Mouse (Mus musculus) CH12.LX (cell line): Measurements from ENCODE around the gene Tmem132c. TPM values are rescaled to one million over a fixed set of nuclear protein-coding genes. Genes with fewer than 3 reads are reported as not detected.

Source experiments
- DNase-seq: peaks from one replicate; pipeline ENCODE4 v3.0.0-alpha.2; 2013; ENCODE audit errors: extremely low read depth
- H3K27ac ChIP-seq: 2 replicates; pipeline ENCODE4 v1.5.1; 2012; ENCODE audit warnings: low read depth, mild to moderate bottlenecking, control low read depth, moderate library complexity; ENCODE audit not compliant: insufficient read depth
- H3K27me3 ChIP-seq: replicated peaks from 2 replicates; pipeline ENCODE3; 2012; ENCODE audit warnings: inconsistent platforms
- H3K36me3 ChIP-seq, 2 experiments: replicated peaks in 1 of 2; 2 replicates each; pipeline versions ENCODE3 to v1.6.1; 2012; ENCODE audit warnings: inconsistent platforms in 1 of 2, low read length in 1 of 2, mild to moderate bottlenecking in 1 of 2, mixed read lengths in 1 of 2, moderate library complexity in 1 of 2; ENCODE audit not compliant: control insufficient read depth in 1 of 2, insufficient read depth in 1 of 2
- H3K4me1 ChIP-seq, 2 experiments: 2 replicates each; pipeline ENCODE4 v1.6.1; 2012; ENCODE audit warnings: inconsistent platforms in 1 of 2, moderate library complexity in 1 of 2; ENCODE audit not compliant: insufficient read depth in 2 of 2, control insufficient read depth in 1 of 2
- H3K4me2 ChIP-seq: 2 replicates; pipeline ENCODE4 v1.6.1; 2012; ENCODE audit warnings: low read depth, mild to moderate bottlenecking, control low read depth; ENCODE audit not compliant: poor library complexity, insufficient read depth, severe bottlenecking
- H3K4me3 ChIP-seq, 3 experiments: fragments of 150-350 bp in 1 of 3; sonication (generic) in 1 of 3; replicated peaks in 1 of 3; 2 replicates each; pipeline versions ENCODE3 to v1.5.1; 2011 to 2012; ENCODE audit warnings: low read depth in 2 of 3, low read length in 2 of 3, mild to moderate bottlenecking in 2 of 3, moderate library complexity in 2 of 3, control low read depth in 1 of 3, improper control_type of control experiment in 1 of 3, inconsistent platforms in 1 of 3, mixed read lengths in 1 of 3; ENCODE audit not compliant: poor library complexity in 1 of 3
- H3K79me2 ChIP-seq: replicated peaks from 2 replicates; pipeline ENCODE4 v1.6.1; 2012; ENCODE audit warnings: mild to moderate bottlenecking, moderate library complexity; ENCODE audit not compliant: control insufficient read depth, poor library complexity, insufficient read depth, severe bottlenecking; ENCODE audit errors: extremely low read depth
- H3K9ac ChIP-seq: 2 replicates; pipeline ENCODE4 v1.6.1; 2012; ENCODE audit warnings: low read depth, mild to moderate bottlenecking, control low read depth, moderate library complexity; ENCODE audit not compliant: insufficient read depth
- H3K9me3 ChIP-seq: replicated peaks from 2 replicates; pipeline ENCODE3; 2012; ENCODE audit warnings: low read length, inconsistent platforms, mixed read lengths
- BHLHE40 ChIP-seq: IDR thresholded peaks from 2 replicates; pipeline ENCODE4 v1.6.1; 2011; ENCODE audit warnings: mild to moderate bottlenecking, low read depth, low read length, improper control_type of control experiment
- CHD2 ChIP-seq: IDR thresholded peaks from 2 replicates; pipeline ENCODE4 v1.6.1; 2011; ENCODE audit warnings: low read length, improper control_type of control experiment
- CTCF ChIP-seq, 2 experiments: IDR thresholded peaks in 1 of 2; conservative IDR thresholded peaks in 1 of 2; 2 replicates each; pipeline ENCODE4 v1.5.1; 2011 to 2012; ENCODE audit warnings: low read depth in 2 of 2, low read length in 2 of 2, improper control_type of control experiment in 1 of 2, inconsistent platforms in 1 of 2, mild to moderate bottlenecking in 1 of 2, moderate library complexity in 1 of 2
- ETS1 ChIP-seq: conservative IDR thresholded peaks from 2 replicates; pipeline ENCODE4 v1.6.1; 2012; ENCODE audit warnings: low read depth, mild to moderate bottlenecking, inconsistent platforms, low read length, improper control_type of control experiment, moderate library complexity
- HCFC1 ChIP-seq: IDR thresholded peaks from 2 replicates; pipeline ENCODE4 v1.6.1; 2012; ENCODE audit warnings: low read depth, mild to moderate bottlenecking, inconsistent platforms, low read length, improper control_type of control experiment
- IRF4 ChIP-seq: IDR thresholded peaks from 2 replicates; pipeline ENCODE4 v1.6.1; 2014; ENCODE audit warnings: low read depth, mild to moderate bottlenecking, inconsistent platforms, low read length, improper control_type of control experiment
- JUND ChIP-seq: conservative IDR thresholded peaks from 2 replicates; pipeline ENCODE4 v1.6.1; 2011; ENCODE audit warnings: low read depth, low read length, improper control_type of control experiment
- MYC ChIP-seq: IDR thresholded peaks from 2 replicates; pipeline ENCODE4 v1.6.1; 2011; ENCODE audit warnings: low read depth, mild to moderate bottlenecking, improper control_type of control experiment, low read length
- NRF1 ChIP-seq: IDR thresholded peaks from 2 replicates; pipeline ENCODE4 v1.6.1; 2014; ENCODE audit warnings: low read depth, mild to moderate bottlenecking, inconsistent platforms, low read length, improper control_type of control experiment, moderate library complexity
- PAX5 ChIP-seq: IDR thresholded peaks from 2 replicates; pipeline ENCODE4 v1.6.1; 2012; ENCODE audit warnings: low read length, inconsistent platforms, mixed read lengths
- SIN3A ChIP-seq: IDR thresholded peaks from 2 replicates; pipeline ENCODE4 v1.6.1; 2012; ENCODE audit warnings: low read length, improper control_type of control experiment, inconsistent platforms
- SMC3 ChIP-seq: IDR thresholded peaks from 2 replicates; pipeline ENCODE4 v1.6.1; 2011; ENCODE audit warnings: low read depth, low read length, improper control_type of control experiment
- TBP ChIP-seq: conservative IDR thresholded peaks from 2 replicates; pipeline ENCODE4 v1.6.1; 2011; ENCODE audit warnings: low read depth, low read length, improper control_type of control experiment
- USF2 ChIP-seq: conservative IDR thresholded peaks from 2 replicates; pipeline ENCODE4 v1.6.1; 2011; ENCODE audit warnings: low read depth, low read length, improper control_type of control experiment
- ZC3H11A ChIP-seq: IDR thresholded peaks from 2 replicates; pipeline ENCODE4 v1.6.1; 2012; ENCODE audit warnings: low read depth, mild to moderate bottlenecking, inconsistent platforms, low read length, improper control_type of control experiment
- dilution Hi-C: fragments of 300-500 bp; cut with MboI; formaldehyde crosslinking; loops from 2 replicates; pipeline ENCODE4 v1.14.3; 2020; ENCODE audit warnings: low sequenced_read_pairs; ENCODE audit not compliant: extremely low pct_unique_long_range_greater_than_20kb, extremely low pct_ligation_motif_present
- in situ Hi-C: fragments of 300-500 bp; cut with MboI; formaldehyde crosslinking; loops from 3 replicates; pipeline ENCODE4 v1.14.3; 2019; ENCODE audit warnings: low sequenced_read_pairs, low pct_ligation_motif_present, low pct_unique_long_range_greater_than_20kb, mixed read lengths
- polyA plus RNA-seq: library from polyadenylated mRNA; unstranded; fragments of >175 nt; gene quantifications from 2 replicates; pipeline ENCODE4 v1.2.1, GENCODE M21; 2012; ENCODE audit warnings: low read depth; ENCODE audit not compliant: insufficient read length
- total RNA-seq, 2 experiments: library from RNA; depleted of rRNA; stranded (reverse); fragments of 300-350 nt in 1 of 2; fragments of >200 nt in 1 of 2; gene quantifications; 2 replicates each; pipeline ENCODE4 v1.2.3; 2012 to 2014

The Tmem132c gene
- total and polyA plus RNA-seq, 3 experiments, result not detected

- in situ Hi-C loops (no loop called here), dilution Hi-C loops (no loop called here)
- Histone ChIP-seq H3K4me2 (no peak overlapping the region), H3K79me2 (no peaks in the 10 kb centered on the region), H3K4me1 (no peaks in the 10 kb centered on the region), H3K27me3 (no peaks in the 10 kb centered on the region), H3K9me3 (peaks cover 82% of the 10 kb centered on the region), H3K4me3 (no peak overlapping the region), H3K36me3 (no peaks in the 10 kb centered on the region), H3K27ac (no peak overlapping the region), H3K9ac (no peak overlapping the region)
- TF ChIP-seq BHLHE40 (no peak), CTCF (conservative IDR thresholded peaks at IDR 0.05 in 1 of 2, IDR thresholded peaks at IDR 0.05 in 1 of 2; ENCODE audit: low read depth in 2 of 2, low read length in 2 of 2) (peak in 1 of 2 experiments; percentile 3; a peak in 1 of 4 replicates), CHD2 (no peak), JUND (no peak), ETS1 (no peak), TBP (no peak)
- DNase-seq, result no peak
Observed at GRCm38 (mm10) chr5:127453580-127453979, 212.0 kb downstream of the Tmem132c start.

DNA sequence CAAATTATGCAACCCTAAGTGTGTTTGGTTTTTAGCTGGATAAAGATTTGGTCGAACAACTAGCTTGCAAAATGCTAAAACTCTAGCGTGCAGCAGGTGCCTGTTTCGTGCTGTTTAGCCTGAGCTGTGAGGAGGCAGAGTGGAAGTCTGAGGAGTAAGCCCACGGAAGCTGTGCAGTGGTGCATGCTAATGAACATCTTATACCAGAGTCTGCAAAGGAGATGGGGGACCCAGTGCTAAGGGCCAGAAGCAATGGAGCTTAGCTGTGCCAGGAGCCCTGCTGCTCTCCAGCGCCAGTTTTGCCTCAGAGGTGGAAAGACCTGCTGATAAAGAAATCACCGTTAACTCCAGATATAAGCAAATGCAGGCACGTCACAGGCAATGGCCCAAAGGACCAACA is 212.5 kb downstream of the Tmem132c start:
- in situ Hi-C loops, result no loop called here
- Histone ChIP-seq H3K4me3 (no peak overlapping the region), H3K36me3 (no peaks in the 10 kb centered on the region), H3K4me2 (no peak overlapping the region)
- TF ChIP-seq NRF1, result no peak
- TF ChIP-seq ZC3H11A, result no peak
- TF ChIP-seq TBP, result no peak
- TF ChIP-seq IRF4, result no peak
- TF ChIP-seq SMC3, result no peak
- TF ChIP-seq HCFC1, result no peak
- no peak for TF ChIP-seq PAX5
- TF ChIP-seq, all 38 proteins: peak for 0
- no peaks in the 10 kb centered on the region for H3K4me1 ChIP-seq
- DNase-seq, result no peak
- H3K27ac ChIP-seq, result no peak overlapping the region
- no peaks in the 10 kb centered on the region for H3K27me3 ChIP-seq
- H3K9me3 ChIP-seq, result peaks cover 77% of the 10 kb centered on the region
- H3K9ac ChIP-seq, result no peak overlapping the region
- dilution Hi-C loops, result no loop called here
- H3K79me2 ChIP-seq, result no peaks in the 10 kb centered on the region

DNA sequence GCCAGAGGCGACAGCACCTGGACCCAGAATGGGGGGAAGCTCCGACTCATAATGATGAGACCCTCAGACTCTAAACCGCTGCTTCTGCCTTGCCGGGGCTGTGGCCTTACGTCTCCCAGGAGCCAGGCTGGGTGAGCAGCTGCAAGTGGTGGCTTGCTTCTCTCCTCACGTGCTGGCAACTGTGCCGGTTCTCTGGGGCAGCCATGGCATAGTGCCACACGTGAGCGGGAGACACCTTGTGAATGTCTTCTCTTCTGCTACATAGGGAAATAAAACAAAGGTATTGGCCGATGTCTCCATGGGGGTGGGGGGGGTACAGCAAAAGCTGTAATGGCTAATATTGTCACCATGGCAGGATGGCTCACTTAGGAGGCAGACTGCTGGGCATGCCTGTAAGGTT is 214.5 kb downstream of the Tmem132c start:
- Histone ChIP-seq H3K36me3 (no peaks in the 10 kb centered on the region), H3K27me3 (no peaks in the 10 kb centered on the region), H3K4me2 (no peak overlapping the region), H3K9me3 (peaks cover 68% of the 10 kb centered on the region), H3K9ac (no peak overlapping the region), H3K4me3 (no peak overlapping the region), H3K27ac (no peak overlapping the region), H3K4me1 (no peaks in the 10 kb centered on the region), H3K79me2 (no peaks in the 10 kb centered on the region)
- in situ Hi-C loops, result no loop called here
- dilution Hi-C loops, result no loop called here
- TF ChIP-seq USF2 (no peak), SIN3A (no peak), MYC (no peak)
- no peak for DNase-seq
